Mouse (Mus musculus) C2C12 (cell line): Measurements from ENCODE around the gene Map3k11.

Experiments used
- CTCF ChIP-seq: IDR thresholded peaks from one replicate; pipeline ENCODE4 v1.5.1; 2011; ENCODE audit not compliant: control insufficient read depth, insufficient read depth, insufficient read length
- MYOG ChIP-seq: IDR thresholded peaks from one replicate; pipeline ENCODE4 v1.6.1; 2011; ENCODE audit not compliant: control insufficient read depth, insufficient read length; ENCODE audit errors: extremely low read depth
- USF1 ChIP-seq: IDR thresholded peaks from one replicate; pipeline ENCODE4 v1.6.1; 2011; ENCODE audit warnings: low read depth, mild to moderate bottlenecking, control low read depth, moderate library complexity

- no peak for TF ChIP-seq CTCF
- no peak for TF ChIP-seq USF1
- TF ChIP-seq MYOG, result no peak
These were observed 20.2 kb upstream of the Map3k11 start for GRCm38 (mm10) chr19:5668372-5668771.
